Mouse (Mus musculus) adrenal gland, adult 18-20 months (tissue): Measurements from ENCODE around the gene Ank2. TPM values are rescaled to one million over a fixed set of nuclear protein-coding genes. Genes with fewer than 3 reads are reported as not detected.

Source experiments
- DNase-seq, 2 experiments: peaks; one replicate each; pipeline ENCODE4 v3.0.0; 2021 to 2022; ENCODE audit warnings: low spot score in 2 of 2
- total RNA-seq, 2 experiments: library from RNA; stranded (reverse); gene quantifications; 1 replicate in 1 of 2; 2 replicates in 1 of 2; pipeline ENCODE4 v1.2.3; 2021

The Ank2 gene
- total RNA-seq, 2 experiments from 2014 or later: 31.1 to 47.3 TPM

DNA sequence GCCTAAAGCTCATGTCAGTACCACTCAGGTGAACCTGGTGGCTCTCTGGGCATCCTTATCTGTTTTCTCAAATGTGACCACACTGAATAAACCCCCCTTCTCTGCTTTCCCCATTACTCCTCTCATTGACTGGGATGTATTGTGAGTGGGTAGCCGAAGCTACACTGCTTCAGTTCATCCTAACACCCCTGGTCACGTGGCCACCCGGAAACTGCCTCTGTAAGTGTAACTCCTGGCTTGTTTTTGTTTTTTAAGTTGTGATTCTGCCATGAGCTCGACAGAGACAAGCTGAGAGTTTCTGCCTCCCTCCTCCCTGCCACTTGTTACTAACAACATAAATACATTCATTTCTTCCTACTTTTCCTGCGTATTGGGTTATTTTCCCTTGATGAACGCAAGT lies 203.2 kb downstream of the Ank2 start:
- DNase-seq: no peak

DNA sequence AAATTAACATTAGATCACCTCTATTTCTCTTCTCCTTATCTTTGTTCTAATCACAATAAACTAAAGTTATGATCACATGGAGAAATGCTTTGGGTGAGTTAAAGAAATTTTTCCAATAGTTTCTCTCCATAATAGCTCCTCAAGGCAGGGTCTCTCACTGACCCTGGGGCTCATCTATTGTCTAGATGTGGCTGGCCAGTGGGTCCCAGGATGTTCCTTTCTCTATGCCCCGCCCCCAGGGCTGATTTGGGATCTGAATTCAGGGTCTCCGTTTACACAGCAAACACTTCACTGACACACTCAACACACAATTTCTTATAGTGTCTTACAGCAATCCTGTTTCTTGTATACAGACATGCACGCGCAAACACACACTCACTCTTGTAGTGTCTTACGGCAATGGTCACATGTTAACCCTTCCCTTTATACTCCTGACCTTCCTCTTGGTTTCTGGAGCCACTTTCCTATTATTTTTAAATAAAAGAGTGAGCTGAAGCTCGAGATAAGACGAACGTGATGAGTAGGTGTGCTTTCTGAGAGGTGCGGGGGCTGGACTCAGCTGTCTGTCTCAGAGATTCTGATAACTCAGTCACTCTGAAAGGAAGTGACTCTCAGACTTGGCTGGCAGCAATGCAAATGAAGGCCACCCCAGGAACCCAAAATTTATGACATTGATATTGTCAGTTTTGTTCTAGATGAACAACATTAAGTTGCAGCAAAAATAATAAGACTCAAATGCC lies 204.4 kb downstream of the Ank2 start:
- DNase-seq: no peak

DNA sequence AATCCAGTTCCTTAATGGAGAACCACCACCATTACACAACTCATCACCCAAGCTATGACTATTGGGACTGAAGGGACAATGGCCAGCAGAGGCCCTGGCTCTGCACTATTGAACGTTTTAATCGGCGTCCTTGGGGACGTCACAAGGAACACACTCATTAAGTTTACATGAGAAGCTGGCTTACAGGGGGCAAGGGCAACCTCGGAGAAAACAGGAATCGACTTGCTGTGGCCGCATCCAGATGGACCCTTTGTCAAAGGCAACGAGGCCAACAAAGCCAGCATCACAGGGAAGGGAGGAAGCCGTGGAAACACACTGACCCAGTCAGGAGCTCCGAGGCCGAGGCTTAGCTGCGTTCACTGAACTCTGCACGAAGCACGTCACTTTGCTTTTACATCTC lies 205.1 kb downstream of the Ank2 start:
- no peak for DNase-seq

GRCm38 (mm10) chr3:127293479-127293874 lies 205.7 kb downstream of the Ank2 start:
- DNase-seq: no peak

- DNase-seq: no peak
Observed at GRCm38 (mm10) chr3:127292864-127293478, 206.2 kb downstream of the Ank2 start.

DNA sequence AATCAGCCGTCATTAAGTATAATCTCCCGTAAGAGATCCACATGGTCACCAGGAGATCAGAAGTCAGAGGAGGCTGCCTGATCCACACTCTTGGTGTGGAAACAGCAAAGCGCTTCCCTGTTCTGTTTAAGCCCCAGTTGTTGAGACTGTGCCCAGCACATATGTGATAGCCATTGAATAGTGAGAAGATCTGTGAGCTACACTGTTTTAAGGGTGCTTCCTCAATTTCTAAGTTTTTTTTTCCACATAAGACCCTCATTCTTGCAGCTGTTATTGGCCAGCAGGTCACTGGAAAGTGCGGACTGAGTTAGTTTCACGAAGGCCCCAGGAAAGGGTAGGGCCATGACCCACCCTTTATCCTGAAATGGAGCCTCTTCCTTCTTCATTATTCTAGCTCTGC lies 216.9 kb downstream of the Ank2 start:
- DNase-seq: no peak

GRCm38 (mm10) chr3:127281390-127281789 lies 217.8 kb downstream of the Ank2 start:
- DNase-seq: no peak

DNA sequence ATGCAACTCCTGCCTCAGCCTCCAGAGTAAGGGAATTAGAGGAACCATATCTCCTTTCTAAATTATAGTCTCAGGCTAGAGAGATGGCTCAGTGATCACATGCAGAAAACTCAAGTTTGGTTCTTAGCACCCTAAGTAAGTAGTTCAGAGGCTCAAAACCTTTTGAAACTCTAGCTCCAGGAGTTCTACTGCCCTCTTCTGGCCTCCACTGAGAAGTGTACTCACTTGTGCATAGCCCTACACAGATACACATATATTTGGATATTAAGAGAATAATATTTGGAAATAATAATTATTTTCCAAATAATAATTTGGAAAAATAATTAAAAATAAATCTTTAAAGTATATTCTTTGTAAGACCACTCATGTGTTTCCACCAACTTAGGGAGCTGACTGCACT lies 218.8 kb downstream of the Ank2 start:
- DNase-seq: no peak

GRCm38 (mm10) chr3:127275953-127276352 lies 223.2 kb downstream of the Ank2 start:
- DNase-seq: no peak

GRCm38 (mm10) chr3:127272801-127273200 lies 226.3 kb downstream of the Ank2 start:
- no peak for DNase-seq

GRCm38 (mm10) chr3:127269616-127270015 lies 229.5 kb downstream of the Ank2 start:
- DNase-seq: no peak

- no peak for DNase-seq
Observed at GRCm38 (mm10) chr3:127267846-127268245, 231.3 kb downstream of the Ank2 start.

GRCm38 (mm10) chr3:127265732-127266131 lies 233.4 kb downstream of the Ank2 start:
- DNase-seq: no peak

DNA sequence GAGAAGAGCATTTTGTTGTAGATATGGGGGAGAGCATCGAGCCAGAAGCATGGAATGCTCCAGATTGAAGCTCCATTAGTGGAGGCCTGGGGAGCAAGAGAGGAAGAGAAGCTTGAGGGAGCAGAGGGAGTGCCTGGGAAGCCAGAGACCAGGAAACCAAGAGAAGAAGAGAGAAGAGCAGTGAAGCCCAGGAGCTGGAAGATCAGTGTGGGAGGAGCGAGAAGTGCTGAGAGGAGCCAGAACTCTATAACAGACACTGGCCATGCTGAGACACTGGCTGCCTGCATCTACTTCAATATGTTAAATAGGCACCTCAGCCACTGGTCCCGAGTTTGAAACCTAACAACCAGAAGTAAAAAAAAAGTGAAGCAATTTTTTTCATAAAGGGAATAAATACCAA lies 234.0 kb downstream of the Ank2 start:
- DNase-seq: no peak

- no peak for DNase-seq
Observed at GRCm38 (mm10) chr3:127260786-127261166, 238.4 kb downstream of the Ank2 start.

- no peak for DNase-seq
Observed at GRCm38 (mm10) chr3:127260007-127260785, 239.0 kb downstream of the Ank2 start.

GRCm38 (mm10) chr3:127258466-127259075 lies 240.6 kb downstream of the Ank2 start:
- DNase-seq: no peak

DNA sequence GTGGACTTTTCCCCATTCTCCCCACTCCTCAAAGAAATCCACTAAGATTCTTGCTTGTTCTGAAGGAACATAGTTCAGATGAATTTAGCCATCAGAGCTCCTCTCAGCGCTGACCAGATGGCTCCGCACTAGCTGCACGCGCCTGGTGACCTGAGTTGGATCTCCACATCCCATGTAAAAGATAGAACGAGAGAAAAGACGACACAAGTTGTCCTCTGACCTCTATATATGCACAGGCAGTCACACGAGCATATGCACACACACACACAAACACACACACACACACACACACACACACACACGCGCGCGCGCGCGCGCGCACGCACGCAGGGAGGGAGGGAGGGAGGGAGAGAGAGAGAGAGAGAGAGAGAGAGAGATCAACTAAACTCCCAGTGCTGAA lies 241.2 kb downstream of the Ank2 start:
- DNase-seq: no peak

DNA sequence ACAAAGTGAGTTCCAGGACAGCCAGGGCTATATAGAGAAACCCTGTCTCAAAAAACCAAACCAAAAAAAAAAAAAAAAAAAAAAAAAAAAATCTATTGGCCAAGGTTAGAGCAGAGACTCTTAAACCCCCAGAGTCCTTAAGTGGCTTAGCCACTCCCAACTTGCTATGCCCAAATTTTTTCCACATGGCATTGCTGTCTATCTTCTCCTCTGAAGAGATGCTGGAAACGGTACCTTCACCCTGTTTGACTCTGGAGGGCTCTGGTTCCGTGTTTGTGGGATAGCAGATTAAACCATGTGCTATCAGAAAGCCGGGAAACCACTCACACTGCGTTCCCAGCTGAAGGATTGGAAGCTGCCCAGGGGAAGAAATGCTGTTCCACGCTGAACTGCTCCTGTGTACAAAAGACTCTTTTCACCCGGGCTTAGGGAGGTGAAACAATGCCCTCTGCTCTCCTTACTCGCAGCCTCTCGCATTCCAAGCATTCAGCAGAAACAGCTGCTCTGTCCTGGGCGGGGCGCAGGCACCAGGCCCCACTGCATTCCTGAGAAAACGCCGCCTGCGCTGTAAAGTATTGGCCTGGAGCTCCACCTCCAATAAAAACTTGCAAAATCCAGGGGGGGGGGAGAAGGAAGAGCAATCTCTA lies 241.7 kb downstream of the Ank2 start:
- peak; percentile 3 to 29 for DNase-seq

GRCm38 (mm10) chr3:127256681-127257080 lies 242.5 kb downstream of the Ank2 start:
- DNase-seq: no peak

DNA sequence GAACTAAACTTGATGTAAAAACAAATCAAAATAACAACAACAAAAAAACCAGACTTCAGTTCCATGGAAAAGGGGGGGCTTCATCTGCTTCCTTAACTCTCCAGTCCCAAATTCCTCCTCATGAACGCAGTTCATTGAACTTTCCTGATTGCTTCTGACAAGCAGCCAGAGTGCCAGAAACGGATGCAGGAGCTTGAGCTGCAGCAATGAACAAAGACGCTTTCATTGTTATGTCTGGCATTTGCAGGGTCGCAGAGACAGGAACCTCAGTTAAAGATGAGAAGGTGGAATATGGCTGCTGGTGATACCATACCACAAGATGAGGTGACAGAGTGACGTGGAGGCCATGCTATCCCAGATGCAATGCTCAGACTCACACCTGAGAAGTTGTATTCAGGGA lies 248.2 kb downstream of the Ank2 start:
- DNase-seq: no peak
